Mouse (Mus musculus): ENCODE results near the gene Pde4d. TPM values are rescaled to one million over a fixed set of nuclear protein-coding genes. Genes with fewer than 3 reads are reported as not detected.

Pde4d gene
- polyA plus RNA-seq, 1 experiment = 12.7 TPM

DNA sequence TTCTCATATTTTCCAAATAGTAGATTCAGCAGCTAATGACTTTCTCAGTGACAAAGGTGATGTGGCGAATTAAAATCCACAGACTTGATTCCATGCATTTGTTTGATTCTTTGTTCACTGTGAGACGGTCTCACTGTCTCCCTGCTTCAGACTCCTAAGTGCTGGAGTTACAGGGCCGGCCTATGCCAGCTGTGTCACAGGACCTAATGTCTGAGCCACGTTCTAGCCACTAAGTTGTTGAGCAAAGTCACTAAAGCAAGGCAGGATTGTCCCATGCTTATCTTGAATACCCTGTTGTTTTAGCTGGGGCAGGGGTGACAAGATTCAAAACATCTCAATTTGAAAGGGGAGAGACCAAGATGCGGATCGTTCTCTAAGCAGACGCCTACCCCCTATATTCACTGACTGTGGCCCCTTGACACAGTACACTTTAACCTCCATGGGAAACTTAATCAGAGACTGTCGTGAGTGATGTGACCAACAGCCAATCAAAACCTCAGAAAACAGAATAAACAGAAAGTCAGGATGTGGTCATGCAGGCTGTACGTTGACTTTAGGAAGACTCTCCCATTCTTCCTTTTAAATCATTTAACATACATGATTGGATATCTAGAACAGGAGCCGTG lies 1195.6 kb downstream of the Pde4d start:
- TF ChIP-seq GATA1 (IDR thresholded peaks at IDR 0.05; ENCODE audit: low read length) = no peak

GRCm38 (mm10) chr13:109645910-109646284 lies 1196.1 kb downstream of the Pde4d start:
- no peak for TF ChIP-seq GATA1 (IDR thresholded peaks at IDR 0.05; ENCODE audit: low read length)

GRCm38 (mm10) chr13:109646597-109647232 lies 1197.0 kb downstream of the Pde4d start:
- TF ChIP-seq GATA1 (IDR thresholded peaks at IDR 0.05; ENCODE audit: low read length) = no peak

- TF ChIP-seq GATA1 (IDR thresholded peaks at IDR 0.05; ENCODE audit: low read length) = peak; percentile 82
These were observed 1197.9 kb downstream of the Pde4d start for GRCm38 (mm10) chr13:109647479-109648199.

- no peak for TF ChIP-seq GATA1 (IDR thresholded peaks at IDR 0.05; ENCODE audit: low read length)
These were observed 1198.6 kb downstream of the Pde4d start for GRCm38 (mm10) chr13:109648311-109648710.

DNA sequence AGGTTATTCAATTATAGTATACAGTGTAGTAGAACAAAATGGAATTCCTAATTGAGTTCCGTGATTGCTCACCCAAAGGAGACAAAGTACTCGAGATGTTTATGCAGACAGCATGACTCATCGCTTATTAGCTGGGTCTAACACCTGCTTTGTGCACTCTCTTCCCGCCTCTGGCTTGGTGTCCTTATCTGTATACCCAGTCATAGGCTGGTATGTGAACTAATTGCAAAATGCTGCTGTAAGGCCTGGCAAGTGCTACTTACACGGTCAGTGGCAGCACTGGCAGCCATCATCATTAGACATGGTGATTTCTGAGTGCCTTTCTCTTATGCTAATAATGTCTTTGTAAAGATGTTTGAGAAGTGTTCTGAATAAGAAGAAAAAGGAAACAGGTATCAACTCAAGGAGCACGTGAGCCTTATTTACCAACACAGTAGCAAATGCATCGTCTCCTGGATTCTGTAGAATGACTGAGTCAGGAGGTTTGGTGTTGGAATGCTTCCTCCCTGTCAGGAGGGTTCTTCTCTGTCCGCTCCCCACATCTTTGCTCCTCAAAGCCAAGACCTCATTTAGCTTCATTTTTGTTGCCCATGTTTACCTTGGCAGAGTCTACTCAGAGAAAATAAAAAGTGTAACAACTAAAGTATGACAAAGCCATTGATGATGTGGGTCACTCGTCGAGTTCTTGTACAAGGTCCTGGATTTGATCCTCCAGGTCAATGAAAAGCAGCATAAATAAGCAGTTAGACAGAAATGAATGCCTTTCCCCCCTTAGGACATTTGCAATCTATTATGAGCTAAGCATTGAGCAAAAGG lies 1202.2 kb downstream of the Pde4d start:
- TF ChIP-seq GATA1 (IDR thresholded peaks at IDR 0.05; ENCODE audit: low read length) = no peak

DNA sequence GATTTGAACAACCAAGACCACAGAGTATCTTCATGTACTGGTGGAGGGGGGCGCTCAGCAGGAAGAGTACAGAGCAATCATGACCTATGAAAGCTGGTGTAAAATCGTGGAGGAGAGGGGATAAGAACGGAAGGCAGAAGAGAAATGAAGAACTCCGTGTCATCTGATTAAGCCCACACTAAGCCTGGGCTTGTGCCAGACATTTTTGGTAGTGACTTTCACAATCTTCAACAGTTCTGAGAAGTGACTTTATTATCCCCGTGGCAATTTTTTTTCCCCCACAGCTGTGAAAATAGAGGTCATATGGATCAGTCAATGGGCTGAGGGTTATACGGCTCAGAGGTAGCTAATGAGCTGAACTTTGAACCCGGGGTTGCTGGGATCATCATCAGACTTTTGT lies 1202.9 kb downstream of the Pde4d start:
- no peak for TF ChIP-seq GATA1 (IDR thresholded peaks at IDR 0.05; ENCODE audit: low read length)

- no peak for TF ChIP-seq GATA1 (IDR thresholded peaks at IDR 0.05; ENCODE audit: low read length)
These were observed 1205.6 kb downstream of the Pde4d start for GRCm38 (mm10) chr13:109655390-109655789.

- TF ChIP-seq GATA1 (IDR thresholded peaks at IDR 0.05; ENCODE audit: low read length) = no peak
These were observed 1209.4 kb downstream of the Pde4d start for GRCm38 (mm10) chr13:109659103-109659502.

GRCm38 (mm10) chr13:109661345-109661744 lies 1211.6 kb downstream of the Pde4d start:
- TF ChIP-seq GATA1 (IDR thresholded peaks at IDR 0.05; ENCODE audit: low read length) = no peak

GRCm38 (mm10) chr13:109662099-109662498 lies 1212.4 kb downstream of the Pde4d start:
- no peak for TF ChIP-seq GATA1 (IDR thresholded peaks at IDR 0.05; ENCODE audit: low read length)

GRCm38 (mm10) chr13:109662731-109663130 lies 1213.0 kb downstream of the Pde4d start:
- no peak for TF ChIP-seq GATA1 (IDR thresholded peaks at IDR 0.05; ENCODE audit: low read length)

DNA sequence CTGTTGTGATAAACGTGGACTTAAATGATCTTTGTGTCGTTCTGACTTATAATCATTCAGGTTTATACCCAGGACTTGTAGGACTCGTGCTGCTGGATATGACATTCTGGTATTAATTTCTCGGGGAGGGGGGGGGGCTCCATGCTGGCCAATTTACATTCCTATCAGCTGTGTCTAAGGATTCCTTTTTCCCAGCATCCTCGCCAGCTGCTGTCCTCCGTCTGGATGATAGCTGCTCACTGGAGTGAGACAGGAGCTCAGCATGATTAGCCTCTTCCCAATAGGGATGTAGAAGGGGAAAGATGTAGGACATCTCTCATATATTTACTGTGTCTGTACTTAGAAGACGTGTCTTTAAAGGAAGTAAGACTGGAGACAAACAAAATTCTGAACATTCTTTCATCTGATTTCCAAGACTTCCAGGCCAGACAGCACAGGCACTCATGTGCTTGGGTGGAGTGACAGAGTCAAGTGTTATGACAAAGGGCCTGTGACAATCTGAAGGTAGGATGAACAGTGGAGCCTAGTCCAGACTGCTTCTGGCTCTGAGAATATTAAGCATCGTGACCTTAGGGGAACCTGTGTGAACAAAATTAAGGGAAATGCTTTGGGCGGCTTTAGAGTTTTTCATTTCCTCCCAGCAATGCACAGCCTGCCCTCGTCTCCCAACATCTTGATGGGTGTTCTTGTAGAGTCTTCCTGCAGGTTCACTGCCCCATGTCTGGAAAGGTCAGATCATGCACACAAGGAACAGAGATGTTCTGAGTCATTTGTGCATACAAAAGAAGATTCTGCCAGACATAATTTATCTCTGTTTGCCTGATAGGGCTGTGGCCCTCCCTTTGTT lies 1215.4 kb downstream of the Pde4d start:
- TF ChIP-seq GATA1 (IDR thresholded peaks at IDR 0.05; ENCODE audit: low read length) = no peak

- TF ChIP-seq GATA1 (IDR thresholded peaks at IDR 0.05; ENCODE audit: low read length) = peak; percentile 41
These were observed 1216.2 kb downstream of the Pde4d start for GRCm38 (mm10) chr13:109665803-109666403.
